Mouse (Mus musculus) bone marrow macrophage, adult 2 months (primary cell): Measurements from ENCODE around the gene Gm2381.
"Not testable (repeated sequence)": the region's sequence is repeated elsewhere in the genome, so short reads cannot be mapped to it uniquely, and the experiment has no call there.

ENCODE experiments used
- CTCF ChIP-seq: IDR thresholded peaks from 2 replicates; pipeline ENCODE4 v1.5.1; 2012; ENCODE audit warnings: low read depth, mild to moderate bottlenecking, low read length, moderate library complexity
- POLR2A ChIP-seq: IDR thresholded peaks from 2 replicates; pipeline ENCODE4 v1.6.1; 2012; ENCODE audit warnings: mild to moderate bottlenecking, low read depth, low read length, borderline replicate concordance

- not testable (repeated sequence) for TF ChIP-seq POLR2A, CTCF
Observed at GRCm38 (mm10) chr7:42898067-42898466, 31.0 kb upstream of the Gm2381 start.
